Mouse (Mus musculus) cerebellum, adult (tissue): ENCODE results near the gene Sppl2a.
A peak's percentile ranks its signal among the peaks of the same experiment; 100 is the strongest.
"Not testable (repeated sequence)": the region's sequence is repeated elsewhere in the genome, so short reads cannot be mapped to it uniquely, and the experiment has no call there.

Experiments used
- ATAC-seq: cut with Nextera tagmentation; 2 replicates; pipeline ENCODE4 v1.9.2; 2017; ENCODE audit warnings: mild to moderate bottlenecking, moderate library complexity, mixed read lengths; ENCODE audit not compliant: insufficient number of reproducible peaks, low FRiP score, low TSS enrichment

The Sppl2a gene

DNA sequence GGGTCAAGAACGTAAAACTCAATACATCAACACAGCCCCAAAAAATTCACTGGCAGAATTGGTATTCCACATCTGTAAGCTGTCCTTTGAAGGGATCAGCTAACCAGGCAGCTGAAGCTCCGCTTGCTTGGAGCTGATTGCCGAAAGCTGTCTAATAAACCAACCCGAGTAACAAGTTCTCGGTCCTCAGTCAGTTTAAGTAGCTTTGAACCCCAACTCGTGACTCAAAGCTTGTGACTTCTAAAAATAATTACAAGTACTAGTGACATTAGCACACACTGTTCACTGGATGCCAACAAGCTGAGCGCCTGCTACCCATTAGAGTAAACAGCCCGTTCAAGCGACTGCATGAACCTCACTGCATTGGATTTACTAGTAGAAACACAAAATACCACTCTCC lies 35.5 kb downstream of the Sppl2a start:
- ATAC-seq = no peak

DNA sequence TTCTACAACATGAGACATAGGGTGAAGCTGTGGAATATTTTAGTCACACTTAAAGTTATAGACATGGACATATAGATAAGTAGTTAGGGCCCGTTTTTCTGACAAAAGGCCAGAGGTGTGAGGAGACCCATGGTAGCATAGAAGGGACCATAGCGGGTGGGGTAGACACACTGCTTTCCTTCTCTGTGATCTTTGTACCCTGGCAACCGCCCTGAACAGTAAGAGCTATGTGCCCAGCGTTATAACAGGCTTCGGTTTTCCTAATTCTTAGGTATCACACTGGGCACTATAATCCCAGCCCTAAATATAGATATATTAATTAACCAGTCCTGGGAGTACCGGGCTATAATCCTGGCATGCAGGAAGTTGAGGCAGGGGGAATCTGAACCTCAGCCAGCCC lies 36.1 kb downstream of the Sppl2a start:
- ATAC-seq = no peak

DNA sequence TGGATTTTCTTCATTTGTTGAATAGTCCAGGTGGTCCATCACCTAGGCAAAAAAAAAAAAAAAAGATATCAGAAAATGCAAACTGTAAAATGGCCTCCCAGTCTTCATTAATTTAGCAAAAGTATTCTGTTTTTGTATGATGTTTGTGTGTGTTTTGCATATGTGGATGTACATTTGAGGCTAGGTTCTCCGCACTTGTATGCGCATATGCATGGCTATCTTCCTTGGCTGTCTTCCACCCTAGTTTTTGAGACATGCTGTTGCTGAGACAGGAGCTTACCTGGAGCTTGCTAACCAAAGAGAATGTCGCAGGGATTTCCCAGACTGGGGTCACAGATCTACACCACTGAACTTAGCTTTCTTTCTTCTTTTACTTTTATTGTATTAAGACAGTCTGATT lies 38.8 kb downstream of the Sppl2a start:
- no peak for ATAC-seq

DNA sequence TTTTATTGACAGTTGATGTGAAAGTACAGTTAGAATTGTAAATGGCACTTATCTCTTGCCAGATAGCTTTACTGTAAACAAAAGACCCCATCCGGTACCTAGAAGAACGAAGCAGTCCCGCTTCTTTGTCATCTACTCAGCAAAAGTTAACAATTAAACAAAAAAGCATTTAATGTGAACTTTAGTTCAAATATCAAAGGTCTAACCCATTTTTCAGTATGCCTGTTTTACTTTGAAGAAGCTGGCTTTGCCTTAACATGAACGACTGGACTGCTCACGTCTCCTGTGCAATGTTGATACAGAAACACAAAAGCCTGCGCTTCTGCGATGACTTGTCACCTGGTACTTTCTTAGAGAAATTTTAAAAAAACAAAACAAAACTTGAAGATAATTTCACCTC lies 40.7 kb downstream of the Sppl2a start:
- no peak for ATAC-seq

DNA sequence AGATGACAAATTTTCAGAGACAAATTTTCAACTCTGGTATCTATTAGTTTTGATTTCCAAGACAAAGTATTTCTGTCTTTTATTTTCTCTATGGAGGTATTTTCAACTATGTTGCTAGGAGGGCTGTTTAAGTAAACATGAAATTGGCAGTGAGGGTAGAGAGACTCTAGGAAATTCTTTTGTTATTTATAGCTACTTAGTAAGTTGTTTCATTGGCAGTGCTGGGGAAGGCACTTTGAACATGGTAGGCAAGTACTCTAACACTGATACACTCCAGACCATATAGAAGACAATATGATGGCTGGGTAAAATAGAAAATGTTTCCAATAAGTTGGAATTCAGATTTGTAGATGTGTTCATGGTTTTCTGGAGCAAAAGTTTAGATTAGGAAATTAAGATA lies 41.3 kb downstream of the Sppl2a start:
- ATAC-seq = no peak

DNA sequence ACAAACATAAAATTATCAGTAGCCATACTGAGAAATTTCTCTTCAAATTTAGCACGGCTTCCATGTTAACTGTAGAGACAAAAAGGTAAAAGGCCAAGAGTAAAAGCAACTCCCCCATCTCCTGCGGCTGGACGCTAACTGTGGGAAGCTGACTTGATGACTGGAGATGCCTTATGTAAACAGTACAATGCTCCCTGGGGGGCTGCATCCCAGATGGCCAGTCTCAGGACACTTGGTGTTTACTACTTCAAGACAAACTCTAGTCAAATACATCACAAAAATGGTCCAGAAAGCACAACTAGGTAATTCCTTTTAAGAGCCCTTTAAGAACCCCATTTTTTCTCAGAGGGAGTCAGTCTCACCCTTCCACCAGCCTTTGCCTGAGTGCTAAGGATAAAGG lies 45.9 kb downstream of the Sppl2a start:
- ATAC-seq = no peak

DNA sequence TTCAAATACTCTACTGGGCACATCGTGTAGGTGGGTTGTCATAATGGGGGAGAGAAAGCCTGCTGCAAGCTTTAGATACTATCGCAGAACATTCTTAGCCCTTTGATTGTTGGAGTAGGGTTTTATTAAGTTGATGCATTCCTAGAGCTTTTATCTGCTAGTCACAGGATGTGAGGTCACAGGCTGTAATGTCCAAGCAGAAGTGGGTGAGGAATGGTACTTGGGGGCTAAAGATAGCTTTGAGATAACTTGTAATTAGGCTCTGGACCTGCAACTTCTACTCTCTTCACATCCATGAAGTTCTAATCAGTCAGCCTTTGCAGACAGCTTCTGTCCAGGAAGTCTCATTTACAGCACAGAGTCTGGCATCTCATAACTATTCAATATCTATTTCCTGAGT lies 47.2 kb downstream of the Sppl2a start:
- ATAC-seq = no peak

DNA sequence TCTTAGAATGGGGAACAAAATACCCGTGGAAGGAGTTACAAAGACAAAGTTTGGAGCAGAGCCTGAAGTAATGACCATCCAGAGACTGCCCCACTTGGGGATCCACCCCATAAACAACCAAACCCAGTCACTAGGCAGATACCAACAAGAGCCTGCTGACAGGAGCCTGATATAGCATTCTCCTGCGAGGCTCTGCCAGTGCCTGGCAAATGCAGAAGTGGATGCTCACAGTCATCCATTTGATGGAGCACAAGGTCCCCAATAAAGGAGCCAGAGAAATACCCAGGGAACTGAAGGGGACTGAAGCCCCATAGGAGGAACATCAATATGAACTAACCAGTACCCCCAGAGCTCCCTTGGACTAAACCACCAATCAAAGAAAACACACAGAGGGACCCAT lies 50.3 kb downstream of the Sppl2a start:
- ATAC-seq = not testable (repeated sequence)

DNA sequence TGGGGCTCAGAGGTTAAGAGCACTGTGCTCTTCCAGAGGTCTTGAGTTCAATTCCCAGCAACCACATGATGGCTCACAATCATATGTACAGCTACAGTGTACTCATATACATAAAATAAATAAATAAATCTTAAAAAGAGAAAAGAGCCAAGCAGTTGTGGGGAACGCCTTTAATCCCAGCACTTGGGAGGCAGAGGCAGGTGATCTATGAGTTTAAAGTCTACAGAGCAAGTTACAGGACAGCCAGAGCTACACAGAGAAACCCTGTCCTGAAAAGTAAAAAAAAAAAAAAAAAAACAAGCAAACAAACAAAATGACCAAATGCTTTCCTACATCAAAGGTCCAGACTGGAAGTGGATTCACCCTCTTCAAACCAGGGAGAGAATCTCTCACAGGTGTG lies 55.0 kb downstream of the Sppl2a start:
- no peak for ATAC-seq

DNA sequence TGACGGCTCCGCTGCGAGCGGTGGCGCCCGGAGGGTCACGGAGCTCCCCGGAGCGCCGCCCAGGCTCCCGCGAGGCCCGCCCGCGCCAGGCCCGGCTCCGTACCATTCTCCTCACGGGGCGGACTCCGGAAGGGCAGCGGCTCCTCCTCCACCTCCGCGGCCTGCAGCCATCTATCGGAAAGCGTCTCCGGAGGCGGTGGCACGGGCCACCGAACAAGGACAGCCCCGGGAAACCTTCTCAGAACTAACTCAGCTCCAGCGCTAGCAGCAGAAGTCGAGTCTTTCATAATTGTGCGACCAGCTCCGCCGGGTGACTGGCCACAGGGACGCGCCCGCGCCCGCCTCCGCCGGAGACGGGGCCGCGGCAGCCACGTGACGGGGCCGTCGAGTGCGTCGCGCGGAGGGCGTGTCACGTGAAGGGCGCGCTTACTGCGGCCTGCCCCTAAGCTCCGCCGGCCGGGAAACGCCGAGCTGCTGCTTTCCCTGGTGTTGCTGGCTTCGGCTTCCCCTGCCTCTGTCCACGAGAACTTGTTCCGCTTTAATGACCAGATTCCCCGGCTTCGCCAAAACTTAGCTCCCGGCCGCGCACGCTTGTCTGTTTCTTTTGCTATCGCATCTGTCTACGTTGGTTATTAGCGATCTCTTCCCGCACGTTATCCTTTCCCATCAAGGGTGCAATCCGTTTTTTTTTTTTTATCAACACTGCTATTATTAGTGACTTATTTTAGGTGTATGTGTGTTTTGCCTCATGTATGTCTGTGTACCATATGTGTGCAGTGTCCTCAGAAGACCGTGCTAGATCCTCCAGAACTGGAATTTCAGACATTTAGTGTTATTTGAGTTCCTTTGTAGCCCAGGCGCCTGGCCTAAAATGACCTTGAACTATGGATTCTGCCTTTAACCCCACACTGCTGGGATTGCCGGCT lies 56.9 kb downstream of the Sppl2a start, which contains the start of gene Trpm7:
Trpm7 (minus strand) TSS at position 360 of the 926 bp plus-strand sequence.
- ATAC-seq = peak; percentile 97

DNA sequence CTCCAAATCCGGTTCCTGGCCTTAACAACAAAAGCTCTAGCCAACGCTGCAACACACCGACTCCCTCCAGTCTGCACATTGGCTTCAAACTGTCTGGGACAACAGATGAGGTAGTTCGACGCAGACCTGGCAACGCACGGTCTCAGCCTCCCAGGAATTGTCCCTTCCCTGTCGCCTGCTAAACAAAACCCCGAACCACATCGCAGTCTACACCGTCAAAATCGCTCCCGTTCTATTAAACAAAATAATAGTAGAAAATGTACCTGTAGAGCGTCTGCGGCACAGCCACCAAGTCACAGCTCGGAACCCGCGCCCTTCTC lies 57.6 kb downstream of the Sppl2a start:
- peak; percentile 49 for ATAC-seq

DNA sequence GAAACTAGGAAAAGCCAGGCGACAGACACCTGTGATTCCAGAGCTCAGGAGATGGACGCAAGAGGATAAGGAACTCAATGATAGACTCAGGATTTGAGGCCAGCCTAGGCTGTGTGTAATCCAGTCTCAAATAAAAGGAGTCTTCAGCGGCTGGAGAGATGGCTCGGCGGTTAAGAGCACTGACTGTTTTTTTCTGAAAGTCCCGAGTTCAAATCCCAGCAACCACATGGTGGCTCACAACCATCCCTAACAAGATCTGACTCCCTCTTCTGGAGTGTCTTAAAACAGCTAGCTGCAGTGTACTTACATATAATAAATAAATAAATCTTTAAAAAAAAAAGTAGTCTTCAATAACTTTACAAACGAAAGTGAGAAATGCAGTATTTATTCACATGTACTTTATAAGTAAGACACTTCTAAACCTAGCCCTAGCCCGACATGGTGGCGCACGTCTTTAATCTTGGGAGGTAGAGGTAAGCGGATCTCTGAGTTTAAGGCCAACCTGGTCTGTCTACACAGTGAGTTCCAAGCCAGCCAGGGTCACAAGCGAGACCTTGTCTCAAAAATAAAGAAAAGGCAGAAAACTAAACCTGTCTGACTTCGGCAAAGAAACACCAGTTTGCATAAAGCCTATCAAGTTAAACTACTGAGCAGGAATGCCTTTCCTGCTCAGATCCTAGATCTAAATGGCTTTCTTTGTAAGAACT lies 58.1 kb downstream of the Sppl2a start:
- ATAC-seq = no peak

DNA sequence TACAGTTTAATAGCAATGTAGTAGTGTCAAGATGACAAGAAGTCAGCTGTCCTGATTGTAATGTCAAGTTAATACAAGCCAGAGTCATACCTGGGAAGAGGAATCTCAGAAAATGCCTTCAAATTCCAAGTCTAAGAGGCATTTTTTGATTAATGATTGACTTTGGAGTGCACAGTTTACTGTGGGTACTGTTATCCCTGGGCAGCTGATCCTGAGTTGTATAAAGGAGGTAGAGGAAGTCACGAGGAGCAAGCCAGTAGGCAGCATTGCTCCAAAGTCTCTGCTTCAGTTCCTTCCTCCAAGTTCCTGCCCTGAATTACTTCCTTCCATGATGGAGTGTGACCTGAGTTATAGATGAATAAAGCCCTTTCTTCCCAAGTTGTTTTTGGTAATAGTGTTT lies 66.7 kb downstream of the Sppl2a start:
- no peak for ATAC-seq

DNA sequence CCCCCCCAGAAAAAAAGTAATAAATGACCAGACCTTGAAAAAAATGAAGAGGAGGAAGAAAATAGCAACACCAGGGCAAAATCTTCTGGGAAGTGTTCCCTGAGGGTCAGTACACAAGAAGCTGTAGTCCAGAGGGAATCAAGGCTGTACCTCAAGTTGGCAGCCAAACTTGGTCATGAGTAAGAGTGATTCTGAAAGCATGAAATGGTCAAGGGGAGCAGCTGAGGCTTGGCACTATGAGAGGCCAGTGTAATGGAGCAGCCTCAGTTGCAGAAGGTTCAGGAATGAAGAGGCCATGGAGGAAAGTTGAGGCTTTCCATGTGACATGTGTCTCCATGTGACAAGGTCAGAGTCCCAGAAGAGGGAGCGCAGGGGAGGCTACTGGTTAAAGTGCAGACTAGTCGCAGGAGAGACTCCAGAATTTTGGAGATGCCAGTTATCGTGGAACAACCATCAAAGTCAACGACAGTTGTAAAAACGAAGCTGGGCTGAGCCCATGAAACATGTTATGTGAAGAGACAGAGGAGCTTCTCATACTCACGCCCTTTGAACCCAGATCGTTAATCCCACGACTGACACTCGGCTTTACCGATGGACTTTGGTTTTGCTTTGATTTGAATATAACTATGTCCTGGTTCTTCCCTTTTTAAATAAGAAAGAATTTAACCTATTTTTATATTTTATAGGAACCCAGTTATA lies 67.4 kb downstream of the Sppl2a start:
- no peak for ATAC-seq

DNA sequence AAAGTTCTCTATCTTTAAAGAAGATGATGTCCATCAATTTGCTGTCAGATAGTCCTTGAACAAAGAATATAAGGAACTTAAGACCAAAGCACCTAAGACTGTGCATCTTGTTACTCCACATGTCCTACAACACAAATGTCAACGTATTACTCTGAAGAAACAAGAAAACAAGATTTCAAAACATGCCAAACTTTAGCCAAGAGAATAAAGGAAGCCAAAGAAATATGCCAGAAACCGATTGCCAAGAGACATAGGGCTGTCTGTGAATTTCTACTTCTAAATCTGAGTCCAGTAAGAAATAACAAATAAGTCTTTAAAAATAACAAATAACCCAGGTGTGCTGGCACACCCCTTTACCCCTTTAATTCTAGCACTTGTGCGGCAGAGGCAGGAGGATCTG lies 68.0 kb downstream of the Sppl2a start:
- ATAC-seq = no peak

DNA sequence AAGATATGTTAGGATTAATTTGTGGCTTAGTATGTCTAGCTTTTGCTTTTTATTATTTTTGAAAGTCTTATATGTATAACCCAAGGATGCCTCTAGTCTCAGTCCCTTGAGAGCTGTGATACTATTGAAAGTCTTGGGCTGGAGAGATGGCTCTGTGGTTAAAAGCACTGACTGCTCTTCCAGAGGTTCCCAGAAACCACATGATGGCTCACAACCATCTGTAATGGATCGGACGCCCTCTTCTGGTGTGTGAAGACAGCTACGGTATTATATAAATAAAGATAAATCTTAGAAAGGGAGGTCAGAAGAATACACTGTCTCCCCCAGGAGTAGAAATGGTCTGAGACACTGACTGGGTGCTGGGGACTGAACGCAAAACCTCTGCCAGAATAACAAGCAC lies 88.3 kb downstream of the Sppl2a start:
- ATAC-seq = no peak
